Mouse (Mus musculus) stomach, postnatal 0 days (tissue): ENCODE measurements around the gene Krtap22-2. TPM values are rescaled to one million over a fixed set of nuclear protein-coding genes. Genes with fewer than 3 reads are reported as not detected.

Experiments used
- ATAC-seq: fragments of 200-750 bp; cut with Nextera tagmentation; 2 replicates; pipeline ENCODE4 v1.8.0; 2017; ENCODE audit not compliant: low FRiP score, low TSS enrichment
- DNase-seq: peaks from one replicate; pipeline ENCODE4 v3.0.0-alpha.2; 2016; ENCODE audit warnings: low spot score
- H3K27ac ChIP-seq: fragments of 300-500 bp; sonication (generic); replicated peaks from 2 replicates; pipeline ENCODE4 v1.5.1; 2014; ENCODE audit warnings: mild to moderate bottlenecking, control low read depth
- H3K27me3 ChIP-seq: fragments of 300-500 bp; sonication (generic); 2 replicates; pipeline ENCODE4 v1.6.1; 2014; ENCODE audit warnings: low read length; ENCODE audit not compliant: control insufficient read depth, insufficient read depth
- H3K36me3 ChIP-seq: fragments of 300-500 bp; sonication (generic); 2 replicates; pipeline ENCODE4 v1.6.1; 2014; ENCODE audit warnings: low read length, mixed read lengths; ENCODE audit not compliant: control insufficient read depth, insufficient read depth
- H3K4me1 ChIP-seq: fragments of 300-500 bp; sonication (generic); replicated peaks from 2 replicates; pipeline ENCODE4 v1.6.1; 2014; ENCODE audit warnings: antibody characterized with exemption; ENCODE audit not compliant: control insufficient read depth, insufficient read depth
- H3K4me2 ChIP-seq: fragments of 300-500 bp; sonication (generic); replicated peaks from 2 replicates; pipeline ENCODE4 v1.6.1; 2014; ENCODE audit warnings: low read depth, mild to moderate bottlenecking, control low read depth, moderate library complexity
- H3K4me3 ChIP-seq: fragments of 300-500 bp; sonication (generic); 2 replicates; pipeline ENCODE4 v1.5.1; 2014; ENCODE audit warnings: low read depth, low read length, control low read depth
- H3K9ac ChIP-seq: fragments of 300-500 bp; sonication (generic); 2 replicates; pipeline ENCODE4 v1.6.1; 2014; ENCODE audit warnings: mild to moderate bottlenecking, low read length, control low read depth, mixed read lengths
- H3K9me3 ChIP-seq: fragments of 300-500 bp; sonication (generic); 2 replicates; pipeline ENCODE4 v1.6.1; 2016; ENCODE audit warnings: low read length; ENCODE audit not compliant: control insufficient read depth
- CTCF ChIP-seq: IDR thresholded peaks from 2 replicates; pipeline ENCODE4 v1.5.1; 2016; ENCODE audit warnings: antibody characterized with exemption, low read depth, mild to moderate bottlenecking, moderate library complexity
- EP300 ChIP-seq: optimal IDR thresholded peaks from 2 replicates; pipeline ENCODE3; 2016; ENCODE audit warnings: antibody characterized with exemption
- WGBS: fragments of 180-500 bp; shearing (Covaris S2); extraction: QIAGEN DNeasy Blood & Tissue Kit; methylation state at CpG from one replicate; pipeline ENCODE4 v1.1.7; 2014; 5-methylcytosine and 5-hydroxymethylcytosine counted together
- polyA plus RNA-seq: library from polyadenylated mRNA; unstranded; fragments of >200 nt; fragmentation: Nextera tagmentation; extraction: Ambion mirVana; gene quantifications from 2 replicates; pipeline ENCODE4 v1.2.1, GENCODE M21; 2015

Krtap22-2 gene
- polyA plus RNA-seq, 1 experiment from 2014 or later = not detected

DNA sequence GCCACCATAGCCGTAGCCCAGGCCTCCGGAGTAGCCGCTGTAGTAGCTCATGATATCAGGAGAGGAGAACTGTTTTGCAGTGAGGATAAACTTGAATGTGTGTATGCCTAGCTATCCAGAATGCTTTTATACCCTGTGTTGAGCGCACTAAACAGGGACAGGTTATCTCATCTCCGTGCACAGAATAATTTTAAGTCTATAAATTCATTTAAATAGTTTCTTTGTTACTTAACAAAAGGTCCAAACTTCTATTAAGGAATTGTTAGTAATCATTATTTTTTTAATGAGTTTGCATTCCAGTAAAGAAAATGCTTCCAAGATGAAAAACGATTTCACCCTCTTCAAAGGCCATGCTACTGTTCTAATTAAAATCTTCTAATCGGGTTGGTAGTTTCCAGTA is 47.8 kb downstream of the Krtap22-2 start, which contains the start of gene Krtap16-3:
Gene Krtap16-3 (minus strand): TSS at position 101 of the 400 bp plus-strand sequence.
- no peak for TF ChIP-seq CTCF
- no peak for TF ChIP-seq EP300
- no peak within 1 kb of the TSS for H3K27ac ChIP-seq
- H3K4me3 ChIP-seq = no peak within 1 kb of the TSS
- no peak within 1 kb of the TSS for H3K9ac ChIP-seq
- ATAC-seq (no peak), DNase-seq (no peak)
- no peaks in the 10 kb centered on the region for H3K36me3 ChIP-seq
- H3K9me3 ChIP-seq = no peaks in the 10 kb centered on the region
- H3K4me2 ChIP-seq = no peak within 1 kb of the TSS
- H3K27me3 ChIP-seq = no peaks in the 10 kb centered on the region
- WGBS = 89% methylated on average over 7 of the region's 7 CpGs
- H3K4me1 ChIP-seq = no peaks in the 10 kb centered on the region

Other genes with a start within 250 kb of the Krtap22-2 start
- not detected in 2 replicates for gene 2310057N15Rik, start 236.6 kb downstream of the Krtap22-2 start, polyA plus RNA-seq
- not detected in 2 replicates for gene Gm5965, start 232.9 kb downstream of the Krtap22-2 start, polyA plus RNA-seq
- not detected in 2 replicates for gene Gm20741, start 198.5 kb downstream of the Krtap22-2 start, polyA plus RNA-seq
- not detected in 2 replicates for gene Krtap15, start 190.5 kb downstream of the Krtap22-2 start, polyA plus RNA-seq
- gene Krtap14, start 184.6 kb downstream of the Krtap22-2 start, polyA plus RNA-seq = not detected in 2 replicates
- not detected in 2 replicates for gene Krtap19-1, start 141.3 kb downstream of the Krtap22-2 start, polyA plus RNA-seq
- not detected in 2 replicates for gene Krtap19-2, start 136.5 kb downstream of the Krtap22-2 start, polyA plus RNA-seq
- not detected in 2 replicates for gene Krtap19-3, start 132.7 kb downstream of the Krtap22-2 start, polyA plus RNA-seq
- not detected in 2 replicates for gene Krtap19-4, start 125.7 kb downstream of the Krtap22-2 start, polyA plus RNA-seq
- gene Krtap19-5, start 114.3 kb downstream of the Krtap22-2 start, polyA plus RNA-seq = not detected in 2 replicates
- not detected in 2 replicates for gene Krtap19-9b, start 78.5 kb downstream of the Krtap22-2 start, polyA plus RNA-seq
- not detected in 2 replicates for gene Krtap16-3, start 47.9 kb downstream of the Krtap22-2 start, polyA plus RNA-seq
- not detected in 2 replicates for gene Gm10229, start 4.5 kb upstream of the Krtap22-2 start, polyA plus RNA-seq
- gene Krtap6-1, start 20.9 kb upstream of the Krtap22-2 start, polyA plus RNA-seq = not detected in 2 replicates
- not detected in 2 replicates for gene Gm10228, start 30.7 kb upstream of the Krtap22-2 start, polyA plus RNA-seq
- gene Krtap6-5, start 37.1 kb upstream of the Krtap22-2 start, polyA plus RNA-seq = not detected in 2 replicates
- gene 1110025L11Rik, start 53.2 kb upstream of the Krtap22-2 start, polyA plus RNA-seq = not detected in 2 replicates
- gene Krtap6-3, start 73.3 kb upstream of the Krtap22-2 start, polyA plus RNA-seq = not detected in 2 replicates
- gene Gm6358, start 130.1 kb upstream of the Krtap22-2 start, polyA plus RNA-seq = not detected in 2 replicates
- not detected in 2 replicates for gene Gm10061, start 140.3 kb upstream of the Krtap22-2 start, polyA plus RNA-seq
- gene Gm9789, start 147.2 kb upstream of the Krtap22-2 start, polyA plus RNA-seq = not detected in 2 replicates
- gene Gm7735, start 158.7 kb upstream of the Krtap22-2 start, polyA plus RNA-seq = not detected in 2 replicates
- not detected in 2 replicates for gene 1110057P08Rik, start 164.0 kb upstream of the Krtap22-2 start, polyA plus RNA-seq
- not detected in 2 replicates for gene Krtap20-2, start 195.1 kb upstream of the Krtap22-2 start, polyA plus RNA-seq